Mouse (Mus musculus) hindbrain, postnatal 0 days (tissue): ENCODE measurements around the gene Smcp. TPM values are rescaled to one million over a fixed set of nuclear protein-coding genes. Genes with fewer than 3 reads are reported as not detected.

ENCODE experiments used
- ATAC-seq: fragments of 200-750 bp; cut with Nextera tagmentation; 2 replicates; pipeline ENCODE4 v1.8.0; 2017; ENCODE audit warnings: mild to moderate bottlenecking, moderate TSS enrichment, moderate library complexity
- DNase-seq: peaks from one replicate; pipeline ENCODE4 v3.0.0-alpha.2; 2015; ENCODE audit warnings: low spot score
- H3K27ac ChIP-seq: fragments of 300-500 bp; sonication (generic); 2 replicates; pipeline ENCODE4 v1.5.1; 2014; ENCODE audit warnings: mild to moderate bottlenecking
- H3K27me3 ChIP-seq: fragments of 300-500 bp; sonication (generic); 2 replicates; pipeline ENCODE4 v1.6.1; 2014; ENCODE audit warnings: low read length, mixed read lengths; ENCODE audit not compliant: insufficient read depth
- H3K36me3 ChIP-seq: fragments of 300-500 bp; sonication (generic); 2 replicates; pipeline ENCODE4 v1.6.1; 2014; ENCODE audit warnings: low read length, mixed read lengths; ENCODE audit not compliant: insufficient read depth
- H3K4me1 ChIP-seq: fragments of 300-500 bp; sonication (generic); 2 replicates; pipeline ENCODE4 v1.6.1; 2014; ENCODE audit warnings: antibody characterized with exemption, low read length, mixed read lengths; ENCODE audit not compliant: insufficient read depth
- H3K4me2 ChIP-seq: fragments of 300-500 bp; sonication (generic); 2 replicates; pipeline ENCODE4 v1.6.1; 2014; ENCODE audit warnings: low read depth, mild to moderate bottlenecking, low read length, moderate library complexity, mixed read lengths
- H3K4me3 ChIP-seq: fragments of 300-500 bp; sonication (generic); 2 replicates; pipeline ENCODE4 v1.5.1; 2014; ENCODE audit warnings: low read length
- H3K9ac ChIP-seq: fragments of 300-500 bp; sonication (generic); replicated peaks from 2 replicates; pipeline ENCODE4 v1.6.1; 2014; ENCODE audit warnings: mild to moderate bottlenecking, low read length, moderate library complexity, mixed read lengths
- H3K9me3 ChIP-seq: fragments of 300-500 bp; sonication (generic); 2 replicates; pipeline ENCODE4 v1.6.1; 2016; ENCODE audit warnings: low read length, mixed read lengths
- CTCF ChIP-seq: IDR thresholded peaks from 2 replicates; pipeline ENCODE4 v1.5.1; 2016; ENCODE audit warnings: antibody characterized with exemption, control low read depth, low read depth
- WGBS: fragments of 180-500 bp; shearing (Covaris S2); extraction: QIAGEN DNeasy Blood & Tissue Kit; methylation state at CpG from one replicate; pipeline ENCODE4 v1.1.7; 2014; 5-methylcytosine and 5-hydroxymethylcytosine counted together
- polyA plus RNA-seq: library from polyadenylated mRNA; unstranded; fragments of >200 nt; fragmentation: Nextera tagmentation; extraction: Ambion mirVana; gene quantifications from 2 replicates; pipeline ENCODE4 v1.2.1, GENCODE M21; 2015
- total RNA-seq: library from RNA; depleted of rRNA; stranded (reverse); fragments of >200 nt; gene quantifications from 2 replicates; pipeline ENCODE4 v1.2.3, GENCODE M21; 2014; rRNA removed

Smcp gene
- total RNA-seq (not detected in 2 replicates), polyA plus RNA-seq (not detected in 2 replicates)

DNA sequence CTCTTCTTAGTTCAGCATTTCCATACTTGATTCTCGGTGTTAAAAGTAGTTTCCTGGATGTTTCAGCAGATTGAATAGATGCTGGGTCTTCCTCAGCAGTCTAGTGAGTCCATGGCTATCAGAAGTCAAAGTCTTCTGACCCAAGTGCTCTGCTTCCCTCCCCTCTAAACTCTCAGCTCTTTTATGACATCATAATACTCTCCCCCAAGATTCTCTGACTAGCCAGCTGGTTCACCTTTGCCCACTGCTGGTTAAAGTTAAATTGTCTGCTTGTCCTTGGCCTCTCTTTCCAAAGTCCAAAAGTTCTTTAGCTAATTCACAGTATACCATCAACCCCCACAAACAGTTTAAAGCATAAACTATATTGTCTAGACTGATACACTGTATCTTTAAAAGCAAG, at the start of gene Smcp:
Gene Smcp, minus strand, starts transcription at position 140 of the 400 bp plus-strand sequence.
- no peak for DNase-seq
- no peaks in the 10 kb centered on the region for H3K27me3 ChIP-seq
- H3K4me1 ChIP-seq: no peaks in the 10 kb centered on the region
- H3K36me3 ChIP-seq: no peaks in the 10 kb centered on the region
- no peak within 1 kb of the TSS for H3K4me3 ChIP-seq
- WGBS: 78% methylated on average over 1 of the region's 1 CpGs
- H3K27ac ChIP-seq: no peak within 1 kb of the TSS
- no peak for TF ChIP-seq CTCF
- H3K4me2 ChIP-seq: no peak within 1 kb of the TSS
- H3K9ac ChIP-seq: no peak within 1 kb of the TSS
- no peaks in the 10 kb centered on the region for H3K9me3 ChIP-seq
- no peak for ATAC-seq

DNA sequence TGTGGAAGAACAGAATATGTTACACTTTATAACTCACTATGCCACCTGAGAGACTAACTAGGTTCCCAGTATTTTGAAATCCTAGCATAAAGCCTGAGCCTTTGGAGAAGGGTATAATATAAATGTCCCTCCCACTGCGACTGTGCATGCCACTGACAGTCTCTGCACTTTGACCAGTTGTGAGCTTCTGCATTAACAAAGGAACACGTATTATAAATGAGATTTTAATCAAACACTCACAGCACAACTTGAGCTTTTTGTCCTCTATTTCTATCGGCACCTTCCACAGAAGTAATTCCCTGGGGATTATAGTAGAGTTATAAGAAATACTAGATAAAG, 49.8 kb upstream of the Smcp start:
- H3K4me2 ChIP-seq: no peak overlapping the region
- no peak overlapping the region for H3K9ac ChIP-seq
- no peaks in the 10 kb centered on the region for H3K36me3 ChIP-seq
- no peaks in the 10 kb centered on the region for H3K4me1 ChIP-seq
- no peaks in the 10 kb centered on the region for H3K27me3 ChIP-seq
- H3K9me3 ChIP-seq: no peaks in the 10 kb centered on the region
- no peak overlapping the region for H3K4me3 ChIP-seq
- WGBS: 67% methylated on average over 3 of the region's 3 CpGs
- ATAC-seq (no peak), DNase-seq (no peak)
- no peak overlapping the region for H3K27ac ChIP-seq
- no peak for TF ChIP-seq CTCF

DNA sequence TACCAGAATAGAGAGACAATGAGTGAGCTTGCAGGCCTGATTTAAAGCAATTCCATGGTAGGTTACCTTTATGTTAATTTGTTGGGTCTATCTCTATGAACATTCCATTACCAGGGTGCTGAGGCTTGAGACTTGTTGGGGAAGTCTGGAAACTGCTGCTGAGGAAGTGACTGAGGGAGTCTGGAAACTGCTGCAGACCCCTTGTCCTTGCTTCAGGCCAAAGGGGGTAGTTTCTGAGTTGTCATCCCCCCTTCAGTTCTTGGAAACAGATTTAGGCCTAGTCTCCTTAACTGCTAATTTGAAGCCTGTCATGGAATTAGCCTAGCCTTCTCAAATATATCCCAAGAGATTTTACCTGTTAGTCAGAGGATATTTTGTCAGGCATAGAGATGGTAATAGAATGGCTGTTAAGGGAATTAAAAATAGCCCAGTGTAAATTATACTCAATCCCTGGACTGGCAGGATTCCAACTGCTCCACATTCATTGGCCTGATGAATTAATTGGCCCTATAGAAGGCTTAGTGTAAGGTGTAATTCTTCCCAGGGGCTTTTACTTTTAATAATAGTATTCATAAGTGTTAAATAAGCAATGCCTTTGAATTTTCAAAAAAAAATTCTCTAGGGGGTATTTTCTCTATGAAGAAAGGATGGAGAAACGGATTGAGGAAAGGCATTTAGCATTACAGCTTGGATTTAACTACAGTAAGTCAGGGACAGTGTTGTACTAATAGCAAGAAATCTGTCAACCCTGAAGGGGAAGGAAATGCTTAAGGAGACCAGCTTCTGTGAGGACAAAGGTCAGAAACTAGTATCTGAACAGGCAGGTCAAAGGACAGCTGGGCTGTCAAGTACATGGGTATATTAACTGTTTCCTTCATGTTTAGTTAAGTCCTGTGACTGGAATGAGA, 49.2 kb upstream of the Smcp start:
- 28% methylated on average over 1 of the region's 1 CpGs for WGBS
- Histone ChIP-seq H3K4me3 (no peak overlapping the region), H3K4me1 (no peaks in the 10 kb centered on the region), H3K9ac (no peak overlapping the region), H3K4me2 (no peak overlapping the region), H3K27ac (no peak overlapping the region), H3K36me3 (no peaks in the 10 kb centered on the region), H3K9me3 (no peaks in the 10 kb centered on the region), H3K27me3 (no peaks in the 10 kb centered on the region)
- no peak for TF ChIP-seq CTCF
- DNase-seq (peak; percentile 42), ATAC-seq (no peak)

GRCm38 (mm10) chr3:92621560-92621959, 32.8 kb upstream of the Smcp start, which contains the start of gene Lce6a:
Gene Lce6a, minus strand, starts transcription at chr3:92621660.
- H3K9me3 ChIP-seq: no peaks in the 10 kb centered on the region
- no peaks in the 10 kb centered on the region for H3K27me3 ChIP-seq
- no peaks in the 10 kb centered on the region for H3K4me1 ChIP-seq
- DNase-seq (no peak), ATAC-seq (no peak)
- H3K9ac ChIP-seq: no peak within 1 kb of the TSS
- TF ChIP-seq CTCF: no peak
- no peaks in the 10 kb centered on the region for H3K36me3 ChIP-seq
- H3K27ac ChIP-seq: no peak within 1 kb of the TSS
- H3K4me3 ChIP-seq: no peak within 1 kb of the TSS
- WGBS: 90% methylated on average over 2 of the region's 2 CpGs
- no peak within 1 kb of the TSS for H3K4me2 ChIP-seq

- DNase-seq (no peak), ATAC-seq (no peak)
- Histone ChIP-seq H3K4me3 (no peak overlapping the region), H3K27me3 (no peaks in the 10 kb centered on the region), H3K27ac (no peak overlapping the region), H3K4me2 (no peak overlapping the region), H3K4me1 (no peaks in the 10 kb centered on the region), H3K9me3 (no peaks in the 10 kb centered on the region), H3K36me3 (no peaks in the 10 kb centered on the region), H3K9ac (no peak overlapping the region)
- 87% methylated on average over 1 of the region's 1 CpGs for WGBS
- TF ChIP-seq CTCF: no peak
Observed at GRCm38 (mm10) chr3:92609804-92610203, 21.0 kb upstream of the Smcp start.

- Histone ChIP-seq H3K4me1 (no peaks in the 10 kb centered on the region), H3K4me2 (no peak within 1 kb of the TSS), H3K36me3 (no peaks in the 10 kb centered on the region), H3K4me3 (no peak within 1 kb of the TSS), H3K9ac (no peak within 1 kb of the TSS), H3K27me3 (no peaks in the 10 kb centered on the region), H3K9me3 (no peaks in the 10 kb centered on the region), H3K27ac (no peak within 1 kb of the TSS)
- ATAC-seq (no peak), DNase-seq (no peak)
- no peak for TF ChIP-seq CTCF
Observed at GRCm38 (mm10) chr3:92607392-92607791, 18.6 kb upstream of the Smcp start, which contains the start of gene 2210017I01Rik. Gene 2210017I01Rik, minus strand, starts transcription at chr3:92607492.

GRCm38 (mm10) chr3:92602169-92602568, 13.4 kb upstream of the Smcp start:
- Histone ChIP-seq H3K4me3 (no peak overlapping the region), H3K9me3 (peaks cover 6% of the 10 kb centered on the region; the same call in 1 of the 2 replicates), H3K36me3 (no peaks in the 10 kb centered on the region), H3K27me3 (no peaks in the 10 kb centered on the region), H3K9ac (no peak overlapping the region), H3K4me1 (no peaks in the 10 kb centered on the region), H3K4me2 (no peak overlapping the region), H3K27ac (no peak overlapping the region)
- TF ChIP-seq CTCF: peak; percentile 27; the same call in 1 of the 2 replicates
- no peak for ATAC-seq
- DNase-seq: peak; percentile 23
- whole genome bisulfite sequencing: 58% methylated on average over 1 of the region's 1 CpGs
